Mouse (Mus musculus): ENCODE measurements around the gene Sox15. TPM values are rescaled to one million over a fixed set of nuclear protein-coding genes. Genes with fewer than 3 reads are reported as not detected.

The Sox15 gene
- polyA plus RNA-seq, 2 experiments, result not detected

DNA sequence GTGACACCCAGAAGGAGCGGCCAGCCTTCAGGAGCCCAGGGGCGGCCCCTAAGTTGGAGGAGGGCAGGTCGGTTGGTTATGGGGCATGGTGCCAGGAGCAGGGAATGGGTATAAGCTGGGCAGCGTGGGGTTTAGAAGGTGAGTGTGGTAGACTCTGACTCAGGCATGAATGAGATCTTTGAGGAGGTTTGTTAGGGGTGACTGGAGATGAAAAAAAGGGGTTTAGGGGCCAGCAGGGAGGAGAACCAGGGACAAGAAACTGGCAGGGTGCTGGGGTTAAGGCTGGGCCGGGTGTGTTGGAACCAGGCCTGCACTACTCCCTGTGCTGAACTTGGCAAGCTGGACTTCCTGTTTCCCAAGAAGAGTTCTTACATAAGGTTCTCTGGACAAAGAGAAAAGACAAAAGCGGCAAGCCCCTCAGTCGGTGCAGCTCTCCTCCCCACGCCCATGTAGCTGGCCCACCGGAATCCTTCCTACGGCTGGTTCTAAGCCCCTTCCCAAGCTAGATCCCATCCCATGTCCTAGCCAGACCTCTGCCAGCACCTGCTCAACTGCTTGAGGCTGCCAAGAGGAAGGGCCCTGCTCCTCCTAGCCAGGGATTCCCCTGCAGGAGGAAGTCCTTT is 30.5 kb downstream of the Sox15 start, which contains the start of gene Tnfsf13:
Gene Tnfsf13, minus strand, starts transcription at position 259 of the 623 bp plus-strand sequence.
- H3K9ac ChIP-seq (replicated peaks), result no peak within 1 kb of the TSS

GRCm38 (mm10) chr11:69686377-69686776 is 31.3 kb downstream of the Sox15 start:
- H3K27ac ChIP-seq, result no peak overlapping the region
- no peaks in the 10 kb centered on the region for H3K27me3 ChIP-seq (ENCODE audit: control insufficient read depth, insufficient read depth, low read length)
- 36% methylated on average over 4 of the region's 4 CpGs for WGBS (ENCODE audit: insufficient replicate concordance)
- TF ChIP-seq CTCF (IDR thresholded peaks at IDR 0.05; ENCODE audit: low read depth) (no peak), EP300 (IDR thresholded peaks at IDR 0.05; ENCODE audit: low read depth) (no peak)
- no peak overlapping the region for H3K4me3 ChIP-seq (ENCODE audit: insufficient read depth in 1 of 2, low read depth in 2 of 2, low read length in 2 of 2)
- DNase-seq (ENCODE audit: low read depth in 3 of 3, low spot score in 3 of 3) (peak in 1 of 3 experiments; percentile 34), ATAC-seq (ENCODE audit: insufficient read depth) (no peak)
- no peaks in the 10 kb centered on the region for H3K36me3 ChIP-seq (replicated peaks; ENCODE audit: control insufficient read depth, insufficient read depth, low read depth)
- H3K9me3 ChIP-seq (ENCODE audit: control insufficient read depth, low read length), result no peaks in the 10 kb centered on the region
- H3K9ac ChIP-seq (replicated peaks), result no peak overlapping the region
- H3K4me2 ChIP-seq (ENCODE audit: low read depth), result no peak overlapping the region
- peaks cover 2 to 17% of the 10 kb centered on the region in 2 experiments; a peak in 2 of 4 replicates for H3K4me1 ChIP-seq (replicated peaks; ENCODE audit: control insufficient read depth in 2 of 2, insufficient read depth in 2 of 2, low read length in 1 of 2)

More for the DNA sequence above, 30.5 kb downstream of the Sox15 start, which contains the start of gene Tnfsf13:
- Histone ChIP-seq H3K4me2 (ENCODE audit: low read depth) (no peak within 1 kb of the TSS), H3K27me3 (ENCODE audit: control insufficient read depth, insufficient read depth, low read length) (no peaks in the 10 kb centered on the region), H3K4me1 (replicated peaks; ENCODE audit: control insufficient read depth in 2 of 2, insufficient read depth in 2 of 2, low read length in 1 of 2) (peaks cover 5 to 21% of the 10 kb centered on the region in 2 experiments; a peak in 3 of 4 replicates), H3K4me3 (ENCODE audit: insufficient read depth in 1 of 2, low read depth in 2 of 2, low read length in 2 of 2) (no peak within 1 kb of the TSS), H3K36me3 (replicated peaks; ENCODE audit: control insufficient read depth, insufficient read depth, low read depth) (no peaks in the 10 kb centered on the region), H3K9me3 (ENCODE audit: control insufficient read depth, low read length) (no peaks in the 10 kb centered on the region), H3K27ac (no peak within 1 kb of the TSS)
- no peak for ATAC-seq (ENCODE audit: insufficient read depth)
- TF ChIP-seq EP300 (IDR thresholded peaks at IDR 0.05; ENCODE audit: low read depth), result no peak
- DNase-seq (ENCODE audit: low read depth in 3 of 3, low spot score in 3 of 3), result no peak
- 67% methylated on average over 10 of the region's 10 CpGs for WGBS (ENCODE audit: insufficient replicate concordance)

- peaks cover 2 to 18% of the 10 kb centered on the region in 2 experiments; a peak in 2 of 4 replicates for H3K4me1 ChIP-seq (replicated peaks; ENCODE audit: control insufficient read depth in 2 of 2, insufficient read depth in 2 of 2, low read length in 1 of 2)
- H3K27me3 ChIP-seq (ENCODE audit: control insufficient read depth, insufficient read depth, low read length), result no peaks in the 10 kb centered on the region
- no peaks in the 10 kb centered on the region for H3K36me3 ChIP-seq (replicated peaks; ENCODE audit: control insufficient read depth, insufficient read depth, low read depth)
- ATAC-seq (ENCODE audit: insufficient read depth), result no peak
- H3K9me3 ChIP-seq (ENCODE audit: control insufficient read depth, low read length), result no peaks in the 10 kb centered on the region
- WGBS (ENCODE audit: insufficient replicate concordance), result 66% methylated on average over 5 of the region's 5 CpGs
- no peak overlapping the region for H3K4me2 ChIP-seq (ENCODE audit: low read depth)
- TF ChIP-seq EP300 (IDR thresholded peaks at IDR 0.05; ENCODE audit: low read depth) (no peak), CTCF (IDR thresholded peaks at IDR 0.05; ENCODE audit: low read depth) (no peak)
- H3K9ac ChIP-seq (replicated peaks), result no peak overlapping the region
- no peak for DNase-seq (ENCODE audit: low read depth in 3 of 3, low spot score in 3 of 3)
- H3K27ac ChIP-seq, result no peak overlapping the region
- no peak overlapping the region for H3K4me3 ChIP-seq (ENCODE audit: insufficient read depth in 1 of 2, low read depth in 2 of 2, low read length in 2 of 2)
Measured at GRCm38 (mm10) chr11:69687061-69687460, 31.9 kb downstream of the Sox15 start.

GRCm38 (mm10) chr11:69689891-69690290 is 34.8 kb downstream of the Sox15 start:
- H3K9ac ChIP-seq (replicated peaks), result no peak overlapping the region
- DNase-seq (ENCODE audit: low read depth in 3 of 3, low spot score in 3 of 3), result no peak
- 85% methylated on average over 1 of the region's 1 CpGs for WGBS (ENCODE audit: insufficient replicate concordance)

GRCm38 (mm10) chr11:69692196-69692811 is 37.2 kb downstream of the Sox15 start:
- H3K9me3 ChIP-seq (ENCODE audit: control insufficient read depth, low read length), result no peaks in the 10 kb centered on the region
- H3K4me2 ChIP-seq (ENCODE audit: low read depth), result no peak overlapping the region
- peaks cover 0 to 9% of the 10 kb centered on the region in 2 experiments; a peak in 2 of 4 replicates for H3K4me1 ChIP-seq (replicated peaks; ENCODE audit: control insufficient read depth in 2 of 2, insufficient read depth in 2 of 2, low read length in 1 of 2)
- DNase-seq (ENCODE audit: low read depth in 3 of 3, low spot score in 3 of 3) (no peak), ATAC-seq (ENCODE audit: insufficient read depth) (no peak)
- H3K36me3 ChIP-seq (replicated peaks; ENCODE audit: control insufficient read depth, insufficient read depth, low read depth), result no peaks in the 10 kb centered on the region
- no peaks in the 10 kb centered on the region for H3K27me3 ChIP-seq (ENCODE audit: control insufficient read depth, insufficient read depth, low read length)
- no peak overlapping the region for H3K27ac ChIP-seq
- WGBS (ENCODE audit: insufficient replicate concordance), result 25% methylated on average over 9 of the region's 9 CpGs
- H3K9ac ChIP-seq (replicated peaks), result no peak overlapping the region
- H3K4me3 ChIP-seq (ENCODE audit: insufficient read depth in 1 of 2, low read depth in 2 of 2, low read length in 2 of 2), result no peak overlapping the region
- TF ChIP-seq EP300 (IDR thresholded peaks at IDR 0.05; ENCODE audit: low read depth), result 0 out of 2 replicates have a peak, but pooled peaks have one; percentile 13
- no peak for TF ChIP-seq CTCF (IDR thresholded peaks at IDR 0.05; ENCODE audit: low read depth)

More at GRCm38 (mm10) chr11:69689891-69690290, 34.8 kb downstream of the Sox15 start:
- peaks cover 0 to 18% of the 10 kb centered on the region in 2 experiments; a peak in 2 of 4 replicates for H3K4me1 ChIP-seq (replicated peaks; ENCODE audit: control insufficient read depth in 2 of 2, insufficient read depth in 2 of 2, low read length in 1 of 2)
- ATAC-seq (ENCODE audit: insufficient read depth), result no peak
- H3K9me3 ChIP-seq (ENCODE audit: control insufficient read depth, low read length), result no peaks in the 10 kb centered on the region
- no peaks in the 10 kb centered on the region for H3K36me3 ChIP-seq (replicated peaks; ENCODE audit: control insufficient read depth, insufficient read depth, low read depth)
- H3K4me3 ChIP-seq (ENCODE audit: insufficient read depth in 1 of 2, low read depth in 2 of 2, low read length in 2 of 2), result no peak overlapping the region
- H3K27ac ChIP-seq, result no peak overlapping the region
- TF ChIP-seq CTCF (IDR thresholded peaks at IDR 0.05; ENCODE audit: low read depth) (no peak), EP300 (IDR thresholded peaks at IDR 0.05; ENCODE audit: low read depth) (no peak)
- H3K27me3 ChIP-seq (ENCODE audit: control insufficient read depth, insufficient read depth, low read length), result no peaks in the 10 kb centered on the region
- H3K4me2 ChIP-seq (ENCODE audit: low read depth), result no peak overlapping the region
